Mouse (Mus musculus) heart, postnatal 36 days (tissue): ENCODE measurements at regions not wholly inside any gene's neighbourhood (a gene's known extent, or its start where the extent isn't known, plus 50 kb on each side); places are given as distances from the start of the nearest gene placed in this dataset.
A peak's percentile ranks its signal among the peaks of the same experiment; 100 is the strongest.

Experiments used
- DNase-seq, 2 experiments: peaks; one replicate each; pipeline ENCODE4 v3.0.0; 2021 to 2022
- intact Hi-C: fragments of 180-260 bp; cut with DNase I; formaldehyde crosslinking; loops from one replicate; pipeline ENCODE4 v1.15.1; 2025

- intact Hi-C loops, result no loop called here
- DNase-seq, result no peak
Measured at GRCm38 (mm10) chr10:116726031-116726430, 144.7 kb upstream of the Cnot2 start.

DNA sequence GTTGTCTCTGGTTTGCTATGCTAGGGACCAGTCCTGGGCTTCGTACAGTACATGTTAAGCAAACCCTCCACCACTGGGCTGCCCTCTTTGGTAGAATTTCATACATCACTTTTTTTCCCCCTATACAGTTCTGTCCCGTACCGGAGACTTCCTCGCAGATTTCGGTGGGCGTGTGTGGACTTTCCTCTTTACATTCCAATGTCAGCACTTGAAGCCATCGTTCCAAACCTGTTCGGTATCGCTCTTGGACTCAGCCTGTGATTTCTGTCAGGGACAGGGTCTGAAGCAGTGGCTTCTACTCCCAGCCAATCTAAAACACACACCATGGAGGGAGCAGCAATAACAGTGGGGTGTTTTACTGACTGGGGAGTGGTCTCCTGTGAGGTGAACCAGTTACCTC is 140.7 kb upstream of the Cnot2 start:
- no peak for DNase-seq
- intact Hi-C loops, result no loop called here

DNA sequence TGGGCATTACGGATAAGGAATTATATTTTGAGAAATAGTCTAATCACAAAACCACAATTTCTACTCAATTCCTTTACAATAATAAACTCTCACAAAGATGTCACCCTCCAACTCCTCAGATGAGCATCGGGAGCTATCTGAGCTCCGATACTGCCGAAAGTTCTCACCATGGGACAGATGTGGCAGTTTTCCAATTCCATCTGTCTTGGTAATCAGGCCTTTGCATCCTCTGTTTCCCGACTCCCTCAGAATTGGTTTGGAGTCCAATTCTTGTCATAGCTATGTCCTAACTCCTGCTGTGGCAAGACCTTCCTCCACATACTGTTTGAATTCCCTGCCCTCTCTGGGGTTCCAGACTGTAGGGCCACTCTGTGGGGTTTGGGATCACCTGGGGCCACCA is 138.3 kb upstream of the Cnot2 start:
- intact Hi-C loops, result no loop called here
- no peak for DNase-seq

DNA sequence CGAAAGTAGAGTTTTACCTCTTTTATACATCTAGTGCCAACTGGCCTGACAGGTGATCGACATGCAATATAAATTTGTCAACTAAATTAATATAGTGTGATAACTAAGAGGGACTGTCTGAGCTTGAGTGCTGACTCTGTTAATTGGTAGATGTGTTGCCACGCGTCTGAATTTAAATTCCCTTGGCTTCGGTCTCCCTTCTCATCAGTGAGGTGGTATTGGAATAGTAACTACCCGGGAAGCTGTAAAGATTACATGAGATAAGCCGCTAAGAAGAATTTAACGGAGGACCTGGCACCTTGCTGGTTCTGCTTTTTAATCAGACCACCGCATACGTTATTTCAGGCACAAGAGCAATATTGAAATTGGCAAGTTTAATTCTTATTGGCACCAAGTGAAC is 136.7 kb upstream of the Cnot2 start:
- intact Hi-C loops, result loop anchor here (2.0 kb wide), 1 partner anchor 31 kb away; no protein-coding TSS in a partner anchor
- DNase-seq, result no peak

DNA sequence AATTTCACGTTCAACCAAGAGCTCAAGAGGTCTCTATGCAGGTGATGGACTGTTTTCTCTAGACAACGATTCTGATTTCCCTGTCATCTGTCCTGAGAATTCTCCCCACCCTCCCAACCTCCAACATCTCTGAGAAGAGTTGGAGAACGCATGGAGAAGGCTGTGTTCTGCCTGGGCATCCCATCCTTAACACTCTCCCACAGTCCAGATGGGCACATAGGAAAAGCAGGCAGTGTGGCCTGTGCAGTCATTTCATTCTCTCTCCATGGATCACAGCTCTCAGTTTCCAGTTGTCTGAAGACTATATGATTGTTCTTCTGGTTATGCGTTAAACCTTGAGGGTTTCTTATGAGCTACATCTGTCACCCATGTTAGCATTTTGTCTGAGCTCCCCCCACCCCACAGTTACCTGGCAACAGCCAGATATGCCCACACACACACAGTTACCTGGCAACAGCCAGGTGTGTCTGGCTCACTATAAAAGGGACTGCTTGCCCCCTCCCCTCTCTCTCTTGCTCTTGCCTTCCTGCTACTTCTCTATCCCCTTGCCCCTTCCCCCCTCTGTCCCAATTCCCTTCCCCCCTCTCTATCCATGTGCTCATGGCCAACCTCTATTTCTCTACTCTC is 135.8 kb upstream of the Cnot2 start:
- no peak for DNase-seq
- intact Hi-C loops, result loop anchor here (2.0 kb wide), 1 partner anchor 32 kb away; no protein-coding TSS in a partner anchor

DNA sequence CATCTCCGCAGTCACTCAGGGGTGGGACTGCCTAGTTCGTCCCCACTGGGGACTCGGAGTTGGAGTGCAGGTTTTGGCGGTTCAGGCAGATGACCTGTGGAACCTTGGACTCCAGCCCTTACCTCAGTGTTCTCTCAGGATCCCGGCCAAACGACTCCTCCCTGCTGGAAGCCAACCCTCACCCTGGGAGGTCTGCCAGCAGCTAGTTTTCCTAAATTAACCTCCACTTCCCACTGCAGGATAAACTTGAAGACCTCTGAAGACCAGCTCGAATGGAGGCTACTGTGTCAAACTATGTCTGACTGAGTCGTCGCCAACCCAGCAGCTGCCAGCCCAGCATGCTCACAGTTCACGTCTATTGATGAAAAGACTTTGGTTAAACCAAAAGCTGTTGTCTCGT is 132.1 kb upstream of the Cnot2 start:
- intact Hi-C loops, result no loop called here
- DNase-seq, result peak; percentile 84

DNA sequence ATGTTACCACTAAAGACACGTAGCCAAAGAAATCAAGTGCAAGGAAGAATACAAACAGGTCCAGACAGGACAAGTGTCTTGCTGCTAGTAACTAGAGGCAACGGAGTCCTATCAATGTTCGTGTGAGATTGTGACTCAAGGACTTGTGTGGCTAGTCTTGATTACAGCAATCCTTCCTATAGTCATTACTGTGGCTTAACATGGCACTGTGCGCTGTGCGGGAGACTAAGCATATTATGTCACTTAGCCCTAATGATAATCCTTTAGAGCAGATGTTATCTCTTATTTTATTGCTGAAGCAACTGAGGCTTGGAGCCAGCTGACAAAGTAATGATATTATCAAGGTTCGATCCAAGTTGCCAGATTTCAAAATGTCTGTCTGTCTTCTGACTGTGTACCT is 125.7 kb upstream of the Cnot2 start:
- intact Hi-C loops, result no loop called here
- no peak for DNase-seq

DNA sequence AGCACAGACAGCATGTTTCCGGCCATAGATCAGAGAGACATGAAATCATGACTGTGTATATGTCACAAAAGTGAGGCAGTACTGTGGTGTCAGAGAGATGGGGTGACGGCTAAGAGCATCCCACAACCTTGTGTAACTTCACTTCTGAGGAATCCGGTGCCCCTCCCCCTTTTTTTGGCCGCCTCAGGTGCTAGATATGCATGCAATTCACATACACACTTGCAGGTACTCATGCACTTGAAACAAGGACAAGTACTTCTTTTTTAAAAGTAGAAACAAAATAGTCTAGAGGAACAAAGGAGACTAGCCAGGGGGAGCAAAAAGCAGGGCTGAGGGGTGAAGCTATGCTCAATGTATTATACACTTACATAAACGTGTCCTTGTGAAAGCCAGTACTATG is 120.0 kb upstream of the Cnot2 start:
- DNase-seq, result no peak
- intact Hi-C loops, result no loop called here

DNA sequence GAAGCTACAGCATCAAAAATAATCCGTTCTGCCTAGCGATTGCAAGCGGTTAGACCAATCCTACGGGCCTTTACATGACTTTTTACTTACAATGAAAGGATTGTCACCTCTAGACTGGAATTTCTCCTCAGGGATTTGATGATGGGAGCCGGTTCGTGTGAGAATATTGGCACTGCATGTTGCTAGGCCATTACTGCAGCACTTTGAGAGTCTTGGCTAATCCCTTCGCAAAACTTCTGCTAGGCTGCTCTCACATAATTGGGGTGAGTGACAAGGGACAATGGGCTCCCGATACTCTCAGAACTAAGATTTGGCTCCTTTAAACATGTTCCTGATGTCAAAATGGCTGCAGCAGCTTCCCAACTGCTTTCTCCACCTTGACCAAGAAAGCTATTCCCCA is 118.4 kb upstream of the Cnot2 start:
- DNase-seq, result no peak
- intact Hi-C loops, result no loop called here

- DNase-seq, result no peak
- intact Hi-C loops, result no loop called here
Measured at GRCm38 (mm10) chr10:116697628-116698316, 116.5 kb upstream of the Cnot2 start.

DNA sequence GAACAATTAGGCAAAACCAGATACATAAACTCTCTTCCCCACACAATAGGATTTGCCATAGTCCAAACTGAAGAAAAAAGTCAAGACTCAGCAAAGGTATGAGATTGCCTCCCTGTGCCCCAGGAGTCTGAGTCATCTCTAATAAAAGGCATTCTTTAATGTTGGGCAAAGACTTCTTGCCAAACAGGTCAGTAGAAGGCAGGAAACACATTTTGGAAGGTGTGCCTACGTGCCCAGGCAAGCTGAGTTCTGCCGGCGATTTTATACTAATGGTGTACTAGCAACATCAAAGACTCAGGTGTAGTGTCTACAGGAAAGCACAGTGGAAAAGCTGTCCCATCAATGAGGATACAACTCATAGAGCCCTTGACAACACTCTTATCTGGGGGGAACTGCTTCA is 112.5 kb upstream of the Cnot2 start:
- DNase-seq, result no peak
- intact Hi-C loops, result no loop called here

GRCm38 (mm10) chr10:116686741-116687140 is 105.4 kb upstream of the Cnot2 start:
- no peak for DNase-seq
- intact Hi-C loops, result no loop called here

GRCm38 (mm10) chr10:116683374-116683773 is 102.1 kb upstream of the Cnot2 start:
- intact Hi-C loops, result no loop called here
- no peak for DNase-seq

- DNase-seq, result no peak
- intact Hi-C loops, result loop anchor here (5.0 kb wide), 1 partner anchor 103 kb away; no protein-coding TSS in a partner anchor
Measured at GRCm38 (mm10) chr10:116678950-116679735, 97.8 kb upstream of the Cnot2 start.

GRCm38 (mm10) chr10:116677949-116678348 is 96.6 kb upstream of the Cnot2 start:
- DNase-seq, result no peak

GRCm38 (mm10) chr10:116675171-116675570 is 93.9 kb upstream of the Cnot2 start:
- intact Hi-C loops, result loop anchor here (5.0 kb wide), 1 partner anchor 107 kb away; no protein-coding TSS in a partner anchor
- no peak for DNase-seq

More at GRCm38 (mm10) chr10:116677949-116678348, 96.6 kb upstream of the Cnot2 start:
- intact Hi-C loops, result loop anchor here (5.0 kb wide), 1 partner anchor 104 kb away; no protein-coding TSS in a partner anchor

DNA sequence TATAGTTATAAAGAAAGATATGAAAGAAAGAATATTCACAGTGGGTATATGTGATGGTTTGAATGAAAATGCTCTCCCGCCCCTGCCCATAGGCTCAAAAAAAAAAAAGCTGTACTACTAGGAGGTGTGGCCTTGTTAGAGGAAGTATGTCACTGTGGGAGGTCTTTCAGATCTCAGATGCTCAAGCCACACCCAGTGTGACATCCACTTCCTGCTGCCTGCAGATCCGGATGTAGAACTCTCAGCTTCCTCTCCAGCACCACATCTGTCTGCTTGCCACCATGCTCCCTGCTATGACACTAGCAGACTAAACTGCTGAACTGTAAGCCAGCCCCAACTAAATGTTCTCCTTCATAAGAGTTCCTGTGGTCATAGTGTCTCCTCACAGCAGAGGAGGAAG is 93.0 kb upstream of the Cnot2 start:
- intact Hi-C loops, result no loop called here
- no peak for DNase-seq

GRCm38 (mm10) chr10:116658162-116658962 is 77.1 kb upstream of the Cnot2 start:
- intact Hi-C loops, result no loop called here

GRCm38 (mm10) chr10:116655891-116656290 is 74.6 kb upstream of the Cnot2 start:
- no peak for DNase-seq
- intact Hi-C loops, result no loop called here

More at GRCm38 (mm10) chr10:116658162-116658962, 77.1 kb upstream of the Cnot2 start:
- DNase-seq, result no peak

DNA sequence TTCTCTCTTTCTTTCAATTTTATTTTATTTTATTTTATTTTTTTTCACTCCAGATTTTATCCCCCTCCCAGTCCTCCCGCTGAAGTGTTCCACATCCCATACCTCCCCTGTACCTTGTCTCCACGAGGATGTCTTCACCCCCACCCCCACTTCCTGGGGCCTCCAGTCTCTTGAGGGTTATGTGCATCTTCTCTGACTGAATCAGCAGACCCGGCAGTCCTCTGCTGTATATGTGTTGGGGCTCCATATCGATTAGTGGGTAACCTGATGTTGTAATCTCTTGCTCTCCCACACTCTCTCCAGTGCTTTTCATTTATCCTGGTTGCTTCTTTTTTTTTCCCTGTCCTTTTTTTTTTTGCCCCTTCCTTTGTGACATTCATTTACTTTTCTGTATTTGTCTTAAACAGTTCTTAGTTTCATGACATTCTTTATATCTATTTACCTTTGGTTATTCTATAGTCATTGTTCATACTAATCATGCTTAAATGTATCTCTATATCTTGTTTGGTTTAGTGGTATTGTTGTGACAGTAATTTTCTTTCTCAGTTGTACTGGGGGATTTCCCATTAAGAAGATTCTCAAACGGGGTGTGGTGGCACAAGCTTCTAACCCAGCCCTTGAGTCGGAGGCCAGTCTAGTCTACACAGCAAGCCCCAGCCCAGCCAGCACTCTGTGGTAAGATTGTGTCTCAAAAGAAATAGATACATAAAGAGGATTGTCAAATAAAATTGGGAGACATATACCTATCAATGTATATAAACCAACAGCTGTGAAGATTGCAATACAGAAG is 73.9 kb upstream of the Cnot2 start:
- no peak for DNase-seq
- intact Hi-C loops, result no loop called here
